Mouse (Mus musculus): ENCODE measurements around the gene Cp.

DNA sequence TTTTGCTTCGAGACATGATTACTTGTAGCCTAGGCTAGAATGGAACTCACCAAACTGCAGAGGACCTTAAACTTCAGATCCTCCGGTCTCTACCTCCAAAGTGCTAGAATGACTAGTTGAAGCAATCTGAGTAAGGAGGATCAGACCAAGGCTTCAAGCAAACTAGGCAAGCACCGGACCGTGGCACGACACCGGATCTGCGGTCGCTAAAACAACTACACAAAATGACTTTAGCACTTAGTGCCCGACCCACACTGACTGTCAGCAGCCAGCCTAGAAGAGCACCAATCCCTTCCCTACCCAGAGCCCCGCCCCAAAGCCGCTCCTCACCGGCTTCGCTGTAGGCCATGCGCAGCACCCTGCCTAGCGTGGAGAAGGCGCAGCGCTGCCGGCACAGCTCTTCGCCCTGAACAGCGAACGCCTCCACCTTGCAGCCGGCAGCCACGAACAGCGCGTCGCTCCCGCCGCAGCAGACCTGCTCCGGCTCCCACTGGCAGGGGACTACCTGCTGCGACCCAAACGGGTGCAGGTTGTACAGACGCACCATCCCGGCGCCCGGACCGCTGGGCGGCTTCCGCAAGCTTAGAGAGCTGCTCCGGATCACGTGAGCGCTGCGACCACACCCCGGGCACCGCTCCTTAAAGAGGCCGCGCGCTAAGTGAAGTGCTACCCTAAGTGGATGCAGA lies 78.0 kb downstream of the Cp start, which contains the start of gene Hps3:
- TF ChIP-seq CTCF (IDR thresholded peaks at IDR 0.05; ENCODE audit: control insufficient read depth, insufficient read depth, insufficient replicate concordance, low read depth, low read length) = no peak
- peak; percentile 44; the same call in 1 of the 2 replicates for TF ChIP-seq POLR2A (IDR thresholded peaks at IDR 0.05; ENCODE audit: control insufficient read depth, low read depth, low read length)
